Mouse (Mus musculus) kidney, adult 2 months (tissue): ENCODE data around the gene Cox7a2l. TPM values are rescaled to one million over a fixed set of nuclear protein-coding genes. Genes with fewer than 3 reads are reported as not detected.

Source experiments
- DNase-seq: peaks from one replicate; pipeline ENCODE4 v3.0.0; 2021
- H3K27ac ChIP-seq: fragments of 200-500 bp; 2 replicates; pipeline ENCODE4 v1.5.1; 2012; ENCODE audit warnings: low read depth, low read length, control low read depth, inconsistent platforms; ENCODE audit not compliant: insufficient read depth
- H3K27me3 ChIP-seq: fragments of 200-500 bp; replicated peaks from 2 replicates; pipeline ENCODE4 v1.6.1; 2012; ENCODE audit warnings: mild to moderate bottlenecking, moderate library complexity, low read length, inconsistent platforms; ENCODE audit not compliant: control insufficient read depth, insufficient read depth
- H3K36me3 ChIP-seq: fragments of 200-500 bp; 2 replicates; pipeline ENCODE4 v1.6.1; 2012; ENCODE audit warnings: mild to moderate bottlenecking, moderate library complexity, low read length, inconsistent platforms; ENCODE audit not compliant: control insufficient read depth, insufficient read depth
- H3K4me1 ChIP-seq: fragments of 200-500 bp; 2 replicates; pipeline ENCODE4 v1.6.1; 2011; ENCODE audit warnings: low read length; ENCODE audit not compliant: control insufficient read depth, insufficient read depth
- H3K4me3 ChIP-seq: fragments of 200-500 bp; 2 replicates; pipeline ENCODE4 v1.5.1; 2011; ENCODE audit warnings: mild to moderate bottlenecking, low read depth, low read length, control low read depth; ENCODE audit not compliant: insufficient read depth
- CTCF ChIP-seq: fragments of 200-500 bp; conservative IDR thresholded peaks from 2 replicates; pipeline ENCODE4 v1.5.1; 2011; ENCODE audit warnings: low read depth, mild to moderate bottlenecking, control low read depth, low read length, moderate library complexity, mixed read lengths; ENCODE audit not compliant: insufficient read depth, insufficient read length
- POLR2A ChIP-seq: fragments of 200-500 bp; IDR thresholded peaks from one replicate; pipeline ENCODE4 v1.6.1; 2011; ENCODE audit warnings: low read depth, low read length, control low read depth
- WGBS: fragments of 180-500 bp; shearing (Covaris S2); methylation state at CpG from one replicate; pipeline ENCODE4 v1.1.7; 2018; 5-methylcytosine and 5-hydroxymethylcytosine counted together
- polyA plus RNA-seq: library from polyadenylated mRNA; depleted of rRNA; stranded (reverse); fragments of >200 nt; gene quantifications from 2 replicates; pipeline ENCODE4 v1.2.3, GENCODE M21; 2012

Cox7a2l gene
- polyA plus RNA-seq, 1 experiment, result 201 TPM

- H3K27me3 ChIP-seq, result no peaks in the 10 kb centered on the region
- peaks cover 7% of the 10 kb centered on the region; the same call in 1 of the 2 replicates for H3K4me1 ChIP-seq
- H3K36me3 ChIP-seq, result no peaks in the 10 kb centered on the region
- TF ChIP-seq CTCF, result no peak
- no peak for TF ChIP-seq POLR2A
- 76% methylated on average over 3 of the region's 3 CpGs for WGBS
- no peak for DNase-seq
- H3K27ac ChIP-seq, result no peak overlapping the region
- H3K4me3 ChIP-seq, result no peak overlapping the region
Measured at GRCm38 (mm10) chr17:83512130-83512529, 5.0 kb downstream of the Cox7a2l start.

- Histone ChIP-seq H3K27me3 (no peaks in the 10 kb centered on the region), H3K27ac (no peak overlapping the region), H3K4me3 (no peak overlapping the region), H3K4me1 (no peaks in the 10 kb centered on the region), H3K36me3 (peaks cover 2% of the 10 kb centered on the region; the same call in 1 of the 2 replicates)
- WGBS, result 51% methylated on average over 2 of the region's 2 CpGs
- no peak for DNase-seq
- no peak for TF ChIP-seq CTCF
- no peak for TF ChIP-seq POLR2A
Measured at GRCm38 (mm10) chr17:83503693-83504092, 13.4 kb downstream of the Cox7a2l start.

GRCm38 (mm10) chr17:83499692-83500091, 17.4 kb downstream of the Cox7a2l start:
- WGBS, result 94% methylated on average over 4 of the region's 4 CpGs
- H3K4me3 ChIP-seq, result no peak overlapping the region
- H3K27ac ChIP-seq, result no peak overlapping the region
- no peaks in the 10 kb centered on the region for H3K27me3 ChIP-seq
- TF ChIP-seq CTCF (no peak), POLR2A (no peak)
- no peak for DNase-seq
- no peaks in the 10 kb centered on the region for H3K4me1 ChIP-seq
- peaks cover 5% of the 10 kb centered on the region for H3K36me3 ChIP-seq

GRCm38 (mm10) chr17:83498889-83499288, 18.2 kb downstream of the Cox7a2l start:
- DNase-seq, result no peak
- H3K27me3 ChIP-seq, result no peaks in the 10 kb centered on the region
- TF ChIP-seq POLR2A (no peak), CTCF (no peak)
- H3K27ac ChIP-seq, result no peak overlapping the region
- peaks cover 5% of the 10 kb centered on the region for H3K36me3 ChIP-seq
- 95% methylated on average over 5 of the region's 5 CpGs for WGBS
- no peaks in the 10 kb centered on the region for H3K4me1 ChIP-seq
- no peak overlapping the region for H3K4me3 ChIP-seq

GRCm38 (mm10) chr17:83487762-83488161, 29.4 kb downstream of the Cox7a2l start:
- no peak overlapping the region for H3K27ac ChIP-seq
- DNase-seq, result no peak
- H3K4me1 ChIP-seq, result no peaks in the 10 kb centered on the region
- no peaks in the 10 kb centered on the region for H3K36me3 ChIP-seq
- no peak overlapping the region for H3K4me3 ChIP-seq
- WGBS, result 57% methylated on average over 3 of the region's 3 CpGs
- TF ChIP-seq POLR2A, result no peak
- TF ChIP-seq CTCF, result no peak
- H3K27me3 ChIP-seq, result no peaks in the 10 kb centered on the region

DNA sequence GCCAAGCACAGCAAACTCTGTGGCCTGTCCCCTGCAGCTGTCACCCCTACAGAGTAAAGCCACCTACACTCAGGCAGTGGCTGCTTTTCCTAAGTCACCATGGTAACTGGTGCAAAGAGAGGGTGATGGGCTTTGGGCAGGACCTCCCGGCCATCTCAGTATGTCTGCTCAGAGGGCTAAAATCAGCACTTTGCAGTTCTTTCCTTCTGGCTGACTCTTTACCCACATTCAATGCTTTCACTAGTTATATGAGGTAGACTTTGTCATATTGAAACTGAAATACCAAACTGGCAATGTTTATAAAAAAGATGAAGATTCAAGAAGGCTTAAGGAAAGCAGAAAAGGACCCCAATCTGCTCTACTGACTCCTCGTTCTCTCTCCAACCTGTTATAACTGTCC, 33.3 kb downstream of the Cox7a2l start:
- Histone ChIP-seq H3K27ac (no peak overlapping the region), H3K4me3 (no peak overlapping the region), H3K4me1 (no peaks in the 10 kb centered on the region), H3K27me3 (no peaks in the 10 kb centered on the region), H3K36me3 (no peaks in the 10 kb centered on the region; the same call in 1 of the 2 replicates)
- no peak for DNase-seq
- whole genome bisulfite sequencing, result 86% methylated on average over 2 of the region's 2 CpGs
- TF ChIP-seq POLR2A, result no peak
- TF ChIP-seq CTCF, result no peak

DNA sequence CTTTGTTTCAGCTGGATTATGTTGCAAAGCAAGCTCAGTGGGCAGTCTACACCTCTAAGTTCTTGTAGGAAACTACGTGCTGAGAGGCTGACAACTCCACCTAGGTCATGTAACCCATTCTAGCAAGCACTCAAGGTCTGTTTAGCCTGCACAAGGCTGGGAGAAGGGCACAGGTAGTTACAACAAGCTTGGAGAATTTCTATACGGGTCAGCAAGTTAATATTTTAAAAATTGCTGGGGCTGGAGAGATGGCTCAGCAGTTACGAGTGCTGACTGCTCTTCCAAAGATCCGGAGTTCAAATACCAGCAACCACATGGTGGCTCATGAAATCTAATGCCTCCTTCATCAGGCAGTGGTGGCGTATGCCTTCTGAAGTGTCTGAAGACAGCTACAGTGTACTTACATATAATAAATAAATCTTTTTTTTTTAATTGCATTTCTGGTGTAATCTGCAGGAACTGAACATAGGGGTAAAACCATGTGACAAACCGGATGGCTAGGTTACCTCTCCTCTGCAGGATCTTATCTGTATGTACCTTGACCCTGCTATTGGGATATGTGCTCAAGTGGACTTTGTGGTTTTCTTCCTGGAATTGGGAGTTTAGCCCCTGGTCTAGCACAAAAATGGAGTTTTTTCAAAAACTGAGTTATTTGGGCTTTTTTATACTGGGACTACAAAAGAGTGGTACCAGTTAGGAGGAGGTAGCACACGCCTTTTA, 34.2 kb downstream of the Cox7a2l start:
- no peaks in the 10 kb centered on the region for H3K4me1 ChIP-seq
- no peaks in the 10 kb centered on the region; the same call in none of the 2 replicates for H3K36me3 ChIP-seq
- H3K27me3 ChIP-seq, result no peaks in the 10 kb centered on the region
- no peak overlapping the region for H3K4me3 ChIP-seq
- DNase-seq, result peak; percentile 47
- TF ChIP-seq CTCF, result no peak
- no peak for TF ChIP-seq POLR2A
- 73% methylated on average over 7 of the region's 7 CpGs for WGBS
- H3K27ac ChIP-seq, result no peak overlapping the region

DNA sequence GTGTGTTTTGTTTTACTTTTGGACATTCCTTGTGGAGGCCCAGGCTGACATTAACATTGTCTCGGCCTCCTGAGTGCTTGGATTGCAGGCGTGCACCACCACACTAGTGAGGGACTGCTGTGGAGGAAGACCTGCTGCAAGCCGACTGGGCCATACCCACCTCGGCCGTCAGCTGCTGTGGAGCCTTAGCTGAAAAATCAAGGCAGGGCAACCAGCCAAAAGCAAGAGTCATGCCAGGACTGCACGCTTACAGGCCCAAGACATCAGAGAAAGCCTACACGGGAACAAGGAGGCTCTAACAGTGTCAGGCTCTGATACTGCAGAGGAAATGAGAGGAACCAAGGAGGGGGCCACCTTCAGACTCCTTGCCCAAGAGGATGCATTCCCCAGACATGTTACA, 35.6 kb downstream of the Cox7a2l start:
- no peak for TF ChIP-seq CTCF
- no peak for TF ChIP-seq POLR2A
- Histone ChIP-seq H3K4me3 (no peak overlapping the region), H3K36me3 (no peaks in the 10 kb centered on the region; the same call in none of the 2 replicates), H3K27ac (no peak overlapping the region), H3K4me1 (no peaks in the 10 kb centered on the region), H3K27me3 (no peaks in the 10 kb centered on the region)
- 92% methylated on average over 7 of the region's 7 CpGs for WGBS
- DNase-seq, result peak; percentile 17
